Mouse (Mus musculus) embryonic fibroblast, embryonic 13.5 days (primary cell): ENCODE results near the gene Ccrl2.

Experiments used
- CTCF ChIP-seq: IDR thresholded peaks from 2 replicates; pipeline ENCODE4 v1.5.1; 2011; ENCODE audit warnings: mild to moderate bottlenecking, control low read depth, low read length, moderate library complexity, borderline replicate concordance; ENCODE audit not compliant: insufficient read depth
- POLR2A ChIP-seq: IDR thresholded peaks from 2 replicates; pipeline ENCODE4 v1.6.1; 2011; ENCODE audit warnings: low read depth, mild to moderate bottlenecking, control low read depth, low read length, moderate library complexity

DNA sequence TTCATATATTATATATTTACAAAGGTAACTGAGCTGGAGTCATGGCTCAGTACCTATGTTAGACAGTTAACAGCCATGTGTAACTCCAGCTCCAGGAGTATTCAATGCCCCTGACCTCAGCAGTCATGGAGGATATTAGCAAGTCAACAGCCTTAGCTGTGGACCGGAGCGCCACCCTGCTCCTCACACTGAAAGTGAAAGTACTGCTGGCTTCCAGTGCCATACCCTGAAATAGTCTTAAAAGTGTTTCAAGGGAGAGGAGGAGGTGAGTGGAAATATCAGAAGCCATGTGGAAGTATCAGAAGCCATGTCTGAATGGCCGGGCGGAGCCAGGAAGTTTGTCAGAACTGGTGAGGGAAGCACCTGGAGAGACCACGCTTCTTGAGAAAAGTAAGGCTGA, 10.1 kb downstream of the Ccrl2 start:
- TF ChIP-seq POLR2A: no peak
- TF ChIP-seq CTCF: no peak
